Mouse (Mus musculus) hindbrain, embryonic 13.5 days (tissue): ENCODE results near the gene Itpr1. TPM values are rescaled to one million over a fixed set of nuclear protein-coding genes. Genes with fewer than 3 reads are reported as not detected.

Experiments used
- ATAC-seq: fragments of 200-750 bp; cut with Nextera tagmentation; 2 replicates; pipeline ENCODE4 v1.8.0; 2017; ENCODE audit warnings: moderate TSS enrichment; ENCODE audit not compliant: low FRiP score
- H3K27ac ChIP-seq: fragments of 300-500 bp; sonication (generic); 2 replicates; pipeline ENCODE4 v1.5.1; 2015; ENCODE audit warnings: inconsistent platforms, mild to moderate bottlenecking, moderate library complexity
- H3K27me3 ChIP-seq: fragments of 300-500 bp; sonication (generic); 2 replicates; pipeline ENCODE4 v1.6.1; 2015; ENCODE audit warnings: mild to moderate bottlenecking, inconsistent platforms
- H3K36me3 ChIP-seq: fragments of 300-500 bp; sonication (generic); 2 replicates; pipeline ENCODE4 v1.6.1; 2015; ENCODE audit warnings: mild to moderate bottlenecking, inconsistent platforms
- H3K4me1 ChIP-seq: fragments of 300-500 bp; sonication (generic); replicated peaks from 2 replicates; pipeline ENCODE4 v1.6.1; 2015; ENCODE audit warnings: inconsistent platforms
- H3K4me2 ChIP-seq: fragments of 300-500 bp; sonication (generic); 2 replicates; pipeline ENCODE4 v1.6.1; 2015; ENCODE audit warnings: inconsistent platforms, mild to moderate bottlenecking, moderate library complexity
- H3K4me3 ChIP-seq: fragments of 300-500 bp; sonication (generic); 2 replicates; pipeline ENCODE4 v1.5.1; 2015; ENCODE audit warnings: mild to moderate bottlenecking, inconsistent platforms
- H3K9ac ChIP-seq: fragments of 300-500 bp; sonication (generic); 2 replicates; pipeline ENCODE4 v1.6.1; 2015; ENCODE audit warnings: mild to moderate bottlenecking, inconsistent platforms
- H3K9me3 ChIP-seq: fragments of 300-500 bp; sonication (generic); 2 replicates; pipeline ENCODE4 v1.6.1; 2016; ENCODE audit warnings: inconsistent platforms
- WGBS: fragments of 180-500 bp; shearing (Covaris S2); methylation state at CpG from one replicate; pipeline ENCODE4 v1.1.7; 2015; 5-methylcytosine and 5-hydroxymethylcytosine counted together
- polyA plus RNA-seq: library from polyadenylated mRNA; unstranded; fragments of >200 nt; fragmentation: Nextera tagmentation; extraction: Ambion mirVana; gene quantifications from 2 replicates; pipeline ENCODE4 v1.2.1, GENCODE M21; 2015

The Itpr1 gene
- polyA plus RNA-seq, 1 experiment from 2014 or later: 6.1 TPM

DNA sequence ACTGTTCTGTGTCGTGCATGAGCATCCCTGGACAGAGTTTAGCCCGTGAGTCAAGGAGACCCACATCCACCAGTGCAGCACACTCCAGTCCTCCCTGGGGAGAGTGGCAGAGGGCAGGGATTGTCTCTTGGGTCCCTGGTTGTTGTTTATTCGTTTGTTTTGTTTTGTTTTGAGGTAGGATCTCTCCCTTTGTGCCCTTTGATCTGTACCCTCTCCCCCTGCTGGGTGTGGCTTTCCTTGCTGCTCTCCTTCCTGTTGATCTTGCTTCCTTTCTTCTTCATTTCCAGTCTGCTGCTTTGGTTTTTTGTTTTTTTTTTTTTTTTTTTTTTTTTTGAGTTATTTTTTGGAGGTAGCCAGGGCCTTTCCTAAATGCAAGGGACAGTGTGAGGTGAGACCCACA lies 299.2 kb downstream of the Itpr1 start:
- no peak overlapping the region for H3K27ac ChIP-seq
- 59% methylated on average over 3 of the region's 3 CpGs for WGBS
- ATAC-seq: no peak
- no peaks in the 10 kb centered on the region for H3K4me1 ChIP-seq
- no peak overlapping the region for H3K4me3 ChIP-seq
- H3K4me2 ChIP-seq: no peak overlapping the region
- no peak overlapping the region for H3K9ac ChIP-seq
- no peaks in the 10 kb centered on the region for H3K27me3 ChIP-seq
- no peaks in the 10 kb centered on the region for H3K9me3 ChIP-seq
- no peaks in the 10 kb centered on the region for H3K36me3 ChIP-seq

DNA sequence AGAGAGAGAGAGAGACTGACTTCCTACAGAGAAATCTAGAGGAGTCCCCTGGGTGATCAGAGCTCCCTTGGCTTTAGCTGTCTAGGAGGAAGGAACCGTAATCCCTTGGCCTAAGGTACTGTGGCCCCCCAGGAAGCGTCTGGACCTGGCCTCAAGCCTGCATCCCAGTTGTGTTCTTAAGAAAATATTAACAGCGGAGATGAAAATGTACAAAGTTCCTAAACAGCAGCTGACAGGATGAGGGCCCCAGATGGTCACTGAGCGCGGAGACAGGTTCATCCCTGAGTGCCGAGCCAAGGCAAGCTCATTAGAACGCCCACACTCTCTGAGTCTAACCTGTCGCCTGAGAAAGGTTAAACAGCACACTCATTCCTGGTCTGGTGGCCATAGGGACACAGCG lies 300.1 kb downstream of the Itpr1 start:
- H3K9ac ChIP-seq: no peak overlapping the region
- H3K27ac ChIP-seq: no peak overlapping the region
- WGBS: 84% methylated on average over 9 of the region's 9 CpGs
- no peaks in the 10 kb centered on the region for H3K4me1 ChIP-seq
- no peaks in the 10 kb centered on the region for H3K9me3 ChIP-seq
- no peak overlapping the region for H3K4me2 ChIP-seq
- ATAC-seq: no peak
- H3K4me3 ChIP-seq: no peak overlapping the region
- no peaks in the 10 kb centered on the region for H3K36me3 ChIP-seq
- no peaks in the 10 kb centered on the region for H3K27me3 ChIP-seq

DNA sequence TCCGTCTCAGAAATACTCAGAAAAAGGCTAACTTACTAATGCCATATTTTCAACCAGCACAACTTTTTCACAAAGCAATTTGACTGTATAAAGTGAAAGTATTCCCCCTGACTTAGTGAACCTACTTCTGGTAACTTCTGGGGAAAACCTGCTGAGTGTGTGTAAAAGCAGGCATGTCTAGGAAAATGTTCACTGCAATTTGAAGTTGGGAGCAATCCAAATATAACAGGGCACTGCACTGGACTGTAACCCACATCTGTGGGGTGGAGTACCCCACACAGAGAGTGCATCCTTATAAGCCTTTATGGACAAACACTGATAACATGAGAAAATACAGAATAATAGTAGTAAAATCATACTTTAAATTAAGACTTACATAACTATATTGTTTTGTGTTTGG lies 303.4 kb downstream of the Itpr1 start:
- no peaks in the 10 kb centered on the region for H3K27me3 ChIP-seq
- 94% methylated on average over 1 of the region's 1 CpGs for WGBS
- H3K36me3 ChIP-seq: 0 out of 2 replicates have a peak, but pooled peaks cover 3% of the 10 kb centered on the region
- no peak overlapping the region for H3K27ac ChIP-seq
- no peak overlapping the region for H3K4me2 ChIP-seq
- peaks cover 8% of the 10 kb centered on the region for H3K4me1 ChIP-seq
- no peaks in the 10 kb centered on the region for H3K9me3 ChIP-seq
- ATAC-seq: no peak
- no peak overlapping the region for H3K9ac ChIP-seq
- no peak overlapping the region for H3K4me3 ChIP-seq

DNA sequence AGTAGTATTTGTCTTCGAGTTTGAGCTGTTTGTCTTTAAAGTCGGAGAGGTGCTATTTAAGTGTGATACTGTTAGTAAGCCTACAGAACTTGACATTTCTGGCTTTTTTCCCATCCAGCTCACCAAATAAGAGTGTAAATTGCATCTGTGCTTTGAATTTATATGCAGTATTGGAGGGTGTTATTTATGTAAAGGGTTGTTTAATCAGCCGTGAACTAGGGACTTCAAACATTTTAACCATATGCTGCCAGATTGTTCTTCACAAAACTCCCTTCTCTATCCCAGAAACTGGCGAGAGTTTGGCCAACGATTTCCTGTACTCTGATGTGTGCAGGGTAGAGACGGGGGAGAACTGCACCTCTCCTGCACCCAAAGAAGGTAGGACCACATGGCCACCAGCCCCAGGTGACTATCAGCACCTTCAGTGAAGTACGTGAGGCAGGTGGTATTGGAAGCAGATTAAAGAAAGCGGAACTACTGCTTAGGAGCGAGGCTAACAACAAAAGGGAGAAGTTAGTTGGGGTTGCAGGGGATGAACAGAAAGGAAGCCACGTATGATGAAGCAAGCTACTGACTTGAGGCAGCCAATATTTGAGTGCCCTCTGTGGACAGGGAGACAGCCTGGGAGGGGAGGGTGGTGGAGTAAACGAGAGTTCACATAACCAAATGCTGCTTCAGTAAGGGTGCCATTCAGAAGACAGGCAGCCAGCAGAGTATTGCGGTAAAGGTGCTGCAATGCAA lies 304.5 kb downstream of the Itpr1 start:
- Histone ChIP-seq H3K9ac (no peak overlapping the region), H3K4me1 (peaks cover 8% of the 10 kb centered on the region), H3K27me3 (no peaks in the 10 kb centered on the region), H3K27ac (no peak overlapping the region), H3K4me2 (no peak overlapping the region), H3K4me3 (no peak overlapping the region), H3K36me3 (0 out of 2 replicates have a peak, but pooled peaks cover 3% of the 10 kb centered on the region), H3K9me3 (no peaks in the 10 kb centered on the region)
- 85% methylated on average over 12 of the region's 12 CpGs for WGBS
- no peak for ATAC-seq

DNA sequence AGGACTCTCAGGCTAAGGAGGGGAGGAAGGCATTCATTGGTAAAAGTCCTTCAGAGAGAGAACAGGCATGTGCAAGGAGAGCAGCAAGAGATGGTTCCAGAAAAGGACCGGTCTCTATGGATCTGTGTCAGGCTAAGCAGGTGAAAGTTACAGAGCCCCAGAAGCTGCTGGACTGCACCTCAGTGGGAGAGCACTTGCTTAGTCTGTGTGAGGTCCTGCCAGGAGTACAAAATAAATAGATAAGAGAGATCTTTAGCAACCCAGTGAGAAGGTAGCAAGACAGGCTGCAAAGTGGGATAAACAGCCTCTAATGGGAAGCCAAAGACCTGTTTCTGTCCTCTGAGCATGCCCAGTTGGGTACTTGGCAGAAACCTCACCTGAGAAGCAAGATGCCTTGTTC lies 305.1 kb downstream of the Itpr1 start:
- Histone ChIP-seq H3K27ac (no peak overlapping the region), H3K4me3 (no peak overlapping the region), H3K4me1 (peaks cover 8% of the 10 kb centered on the region), H3K4me2 (no peak overlapping the region), H3K27me3 (no peaks in the 10 kb centered on the region), H3K9ac (no peak overlapping the region), H3K9me3 (no peaks in the 10 kb centered on the region), H3K36me3 (0 out of 2 replicates have a peak, but pooled peaks cover 3% of the 10 kb centered on the region)
- WGBS: 100% methylated on average over 1 of the region's 1 CpGs
- ATAC-seq: no peak

DNA sequence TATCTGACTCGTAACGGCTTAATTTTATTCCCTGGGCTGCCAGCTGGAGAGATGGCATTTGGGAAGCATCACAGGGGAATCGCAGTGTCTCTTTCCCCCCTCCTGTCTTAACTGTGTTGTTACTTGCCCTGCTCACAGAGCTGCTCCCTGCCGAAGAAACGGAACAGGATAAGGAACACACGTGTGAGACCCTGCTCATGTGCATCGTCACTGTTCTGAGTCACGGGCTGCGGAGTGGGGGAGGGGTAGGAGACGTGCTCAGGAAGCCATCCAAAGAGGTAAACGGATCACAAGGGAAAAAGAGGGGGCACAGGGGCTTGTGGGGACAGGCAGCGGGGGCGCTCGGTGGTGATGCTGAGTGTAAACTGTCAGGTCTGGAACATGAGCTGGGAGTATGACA lies 305.7 kb downstream of the Itpr1 start:
- Histone ChIP-seq H3K27me3 (no peaks in the 10 kb centered on the region), H3K9ac (no peak overlapping the region), H3K4me3 (no peak overlapping the region), H3K4me2 (no peak overlapping the region), H3K4me1 (peaks cover 8% of the 10 kb centered on the region), H3K27ac (no peak overlapping the region), H3K9me3 (no peaks in the 10 kb centered on the region), H3K36me3 (0 out of 2 replicates have a peak, but pooled peaks cover 6% of the 10 kb centered on the region)
- WGBS: 82% methylated on average over 14 of the region's 14 CpGs
- no peak for ATAC-seq

DNA sequence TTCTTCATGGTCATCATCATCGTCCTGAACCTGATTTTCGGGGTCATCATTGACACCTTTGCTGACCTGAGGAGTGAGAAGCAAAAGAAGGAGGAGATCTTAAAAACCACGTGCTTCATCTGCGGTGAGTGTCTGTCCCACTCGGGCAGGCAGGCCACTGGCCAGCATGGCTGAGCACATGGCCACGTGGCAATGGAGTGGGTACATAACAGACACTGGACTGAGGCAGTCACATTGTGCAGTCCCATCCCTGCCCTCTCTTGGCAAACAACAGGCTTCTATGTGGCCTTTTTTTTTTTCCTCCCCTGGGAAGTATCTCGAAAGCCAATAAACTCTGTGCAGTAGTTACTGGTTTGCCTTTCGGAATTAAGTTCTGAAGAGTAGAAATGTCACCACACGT lies 306.4 kb downstream of the Itpr1 start:
- no peak overlapping the region for H3K9ac ChIP-seq
- WGBS: 92% methylated on average over 9 of the region's 9 CpGs
- no peak overlapping the region for H3K4me3 ChIP-seq
- ATAC-seq: no peak
- H3K4me2 ChIP-seq: no peak overlapping the region
- 0 out of 2 replicates have a peak, but pooled peaks cover 6% of the 10 kb centered on the region for H3K36me3 ChIP-seq
- H3K9me3 ChIP-seq: no peaks in the 10 kb centered on the region
- peaks cover 8% of the 10 kb centered on the region for H3K4me1 ChIP-seq
- H3K27ac ChIP-seq: no peak overlapping the region
- H3K27me3 ChIP-seq: no peaks in the 10 kb centered on the region

DNA sequence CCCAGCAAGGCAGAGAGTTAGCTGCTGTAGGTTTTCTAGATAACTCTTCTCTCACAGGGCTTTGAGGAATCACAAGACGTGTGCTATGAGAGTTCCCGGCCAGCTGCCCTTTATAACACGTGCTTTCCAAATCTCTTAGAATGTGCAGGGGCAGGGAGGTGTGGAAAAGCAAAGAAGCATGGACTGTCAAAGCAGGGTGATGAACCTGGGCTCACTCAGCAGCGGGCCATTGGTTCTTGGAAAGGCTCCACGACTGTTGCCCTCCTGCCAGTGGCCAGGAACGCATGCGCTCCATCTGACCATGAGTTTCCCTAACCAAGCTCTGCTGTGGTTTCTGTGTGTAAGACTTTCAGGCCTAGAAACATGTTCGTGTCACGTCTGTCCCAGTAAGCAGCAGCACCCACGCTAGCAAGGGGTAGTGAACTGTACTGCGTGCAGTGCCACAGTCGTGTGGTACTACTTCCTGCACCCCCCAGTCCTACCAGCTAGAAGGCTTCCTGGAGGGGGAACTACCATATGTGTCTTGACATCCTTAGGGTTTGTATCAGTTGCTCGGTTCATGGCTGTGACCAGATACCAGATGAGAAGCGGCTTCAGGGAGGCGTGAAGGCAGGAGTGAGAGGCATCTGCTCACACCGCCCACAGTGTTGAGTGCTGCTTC lies 311.2 kb downstream of the Itpr1 start:
- no peak for ATAC-seq

DNA sequence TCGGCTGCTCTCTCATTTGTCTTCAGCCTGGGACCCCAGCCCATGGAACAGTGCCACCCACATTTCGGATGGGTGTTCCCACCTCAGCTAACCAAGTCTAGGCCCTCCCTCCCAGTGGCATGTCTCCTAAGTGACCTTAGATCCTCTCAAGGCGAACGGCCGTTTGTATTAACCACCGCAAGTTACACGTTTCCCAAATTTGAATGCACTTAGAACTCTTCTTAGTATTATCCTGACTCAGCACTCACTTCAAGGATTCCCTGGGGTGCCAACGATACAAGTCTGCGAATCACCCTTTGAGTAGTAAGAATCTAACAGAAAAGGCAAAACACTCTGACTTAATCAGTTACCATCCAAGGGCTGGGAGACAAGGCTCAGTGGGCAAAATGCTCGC lies 311.7 kb downstream of the Itpr1 start:
- Histone ChIP-seq H3K4me2 (no peak overlapping the region), H3K27me3 (no peaks in the 10 kb centered on the region), H3K9me3 (no peaks in the 10 kb centered on the region), H3K27ac (no peak overlapping the region), H3K9ac (no peak overlapping the region), H3K4me1 (no peaks in the 10 kb centered on the region), H3K4me3 (no peak overlapping the region), H3K36me3 (0 out of 2 replicates have a peak, but pooled peaks cover 6% of the 10 kb centered on the region)
- no peak for ATAC-seq
- WGBS: 86% methylated on average over 10 of the region's 10 CpGs

More for the DNA sequence above, 311.2 kb downstream of the Itpr1 start:
- Histone ChIP-seq H3K27me3 (no peaks in the 10 kb centered on the region), H3K9ac (no peak overlapping the region), H3K9me3 (no peaks in the 10 kb centered on the region), H3K27ac (no peak overlapping the region), H3K36me3 (0 out of 2 replicates have a peak, but pooled peaks cover 6% of the 10 kb centered on the region), H3K4me2 (no peak overlapping the region), H3K4me1 (no peaks in the 10 kb centered on the region), H3K4me3 (no peak overlapping the region)
- WGBS: 93% methylated on average over 16 of the region's 16 CpGs

DNA sequence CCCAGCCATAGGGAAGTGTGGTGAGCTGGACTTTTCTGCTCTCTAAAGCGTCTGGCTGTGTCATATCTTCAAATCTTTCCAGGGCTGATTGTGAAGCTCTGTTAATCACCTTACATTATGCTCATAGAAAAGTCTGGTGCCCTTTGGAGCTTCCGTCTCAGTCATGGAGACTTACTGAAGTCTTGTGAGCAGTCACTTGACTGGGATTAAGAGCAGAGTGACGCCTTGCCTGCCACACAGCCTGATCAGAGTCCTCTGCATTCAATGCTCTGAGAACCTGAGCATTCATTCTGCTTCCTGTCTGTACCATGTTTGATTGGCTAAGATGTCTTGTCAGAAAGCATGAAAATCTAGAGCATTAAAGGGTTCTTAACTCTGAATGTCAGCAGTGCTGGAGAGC lies 314.7 kb downstream of the Itpr1 start:
- H3K4me2 ChIP-seq: no peak overlapping the region
- no peak for ATAC-seq
- no peak overlapping the region for H3K27ac ChIP-seq
- H3K4me1 ChIP-seq: peaks cover 19% of the 10 kb centered on the region
- no peak overlapping the region for H3K9ac ChIP-seq
- no peak overlapping the region for H3K4me3 ChIP-seq
- H3K27me3 ChIP-seq: no peaks in the 10 kb centered on the region
- no peaks in the 10 kb centered on the region for H3K9me3 ChIP-seq
- 0 out of 2 replicates have a peak, but pooled peaks cover 3% of the 10 kb centered on the region for H3K36me3 ChIP-seq
- 91% methylated on average over 3 of the region's 3 CpGs for WGBS

DNA sequence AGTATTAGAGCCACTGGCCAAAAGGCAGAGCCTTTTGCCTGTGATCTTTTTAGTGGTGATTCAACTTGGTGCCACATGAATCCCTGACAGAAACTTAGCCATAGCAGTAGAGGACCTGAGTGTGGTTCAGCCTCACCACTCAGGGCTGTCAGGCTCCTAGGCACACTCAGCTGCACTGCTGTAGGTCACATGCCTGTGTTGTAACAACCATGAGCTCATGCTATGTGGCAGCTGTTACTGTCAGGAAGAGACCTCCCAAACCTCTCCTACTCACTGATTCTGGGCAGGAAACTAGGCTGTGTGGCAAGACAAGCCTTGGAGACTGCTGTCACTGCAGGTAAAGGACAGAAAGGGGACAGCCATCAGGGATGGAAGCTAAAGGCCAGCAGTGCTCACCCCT lies 315.1 kb downstream of the Itpr1 start:
- Histone ChIP-seq H3K27ac (no peak overlapping the region), H3K4me2 (no peak overlapping the region), H3K4me1 (peaks cover 19% of the 10 kb centered on the region), H3K27me3 (no peaks in the 10 kb centered on the region), H3K36me3 (0 out of 2 replicates have a peak, but pooled peaks cover 3% of the 10 kb centered on the region), H3K9ac (no peak overlapping the region; the same call in 1 of the 2 replicates), H3K9me3 (no peaks in the 10 kb centered on the region), H3K4me3 (no peak overlapping the region)
- no peak for ATAC-seq

DNA sequence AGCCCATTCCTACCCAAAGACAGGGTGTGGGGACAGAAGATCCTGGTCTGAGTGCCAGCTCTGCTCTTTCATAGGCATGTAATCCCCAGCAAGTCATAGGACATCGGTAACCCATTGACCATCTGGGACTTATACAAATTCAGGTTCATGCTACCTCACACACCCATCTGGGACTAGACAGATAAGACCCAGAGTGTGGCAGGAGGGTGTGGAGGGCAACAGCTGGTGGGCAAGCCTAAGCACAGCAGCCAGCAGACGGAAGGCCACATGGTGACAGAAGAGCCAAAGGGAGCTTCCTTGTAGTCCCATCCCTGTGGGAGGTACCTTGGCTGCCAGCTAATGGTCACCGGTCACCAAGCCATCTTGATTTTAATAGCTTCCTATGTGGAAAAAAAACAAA lies 316.3 kb downstream of the Itpr1 start:
- no peak for ATAC-seq
- WGBS: 88% methylated on average over 3 of the region's 3 CpGs

More for the DNA sequence above, 316.3 kb downstream of the Itpr1 start:
- Histone ChIP-seq H3K4me1 (peaks cover 19% of the 10 kb centered on the region), H3K9ac (no peak overlapping the region), H3K36me3 (no peaks in the 10 kb centered on the region), H3K9me3 (no peaks in the 10 kb centered on the region), H3K4me2 (no peak overlapping the region), H3K27ac (no peak overlapping the region), H3K4me3 (no peak overlapping the region), H3K27me3 (no peaks in the 10 kb centered on the region)
